Mouse (Mus musculus): ENCODE data around the gene Kmt5a.

GRCm38 (mm10) chr5:124500573-124500972 is 60.8 kb downstream of the Kmt5a start:
- no peak for TF ChIP-seq TAL1 (IDR thresholded peaks at IDR 0.05; ENCODE audit: low read length)
- TF ChIP-seq GATA1 (IDR thresholded peaks at IDR 0.05; ENCODE audit: low read length) = no peak
